Mouse (Mus musculus) MEL (cell line): ENCODE measurements around the gene Zbtb20. TPM values are rescaled to one million over a fixed set of nuclear protein-coding genes. Genes with fewer than 3 reads are reported as not detected.

ENCODE experiments used
- DNase-seq: peaks from one replicate; pipeline ENCODE4 v3.0.0; 2011; ENCODE audit warnings: low read depth, low spot score
- H3K27ac ChIP-seq: 2 replicates; pipeline ENCODE4 v1.5.1; 2012; ENCODE audit warnings: low read depth, mild to moderate bottlenecking, control low read depth, low read length, moderate library complexity; ENCODE audit not compliant: control insufficient read depth
- H3K27me3 ChIP-seq, 2 experiments: fragments of 150-350 bp in 1 of 2; sonication (generic) in 1 of 2; 2 replicates each; pipeline ENCODE4 v1.6.1; 2012; ENCODE audit warnings: low read length in 2 of 2, mild to moderate bottlenecking in 2 of 2, improper control_type of control experiment in 1 of 2, moderate library complexity in 1 of 2; ENCODE audit not compliant: insufficient read depth in 2 of 2, control insufficient read depth in 1 of 2
- H3K36me3 ChIP-seq, 2 experiments: 2 replicates each; pipeline ENCODE4 v1.6.1; 2012 to 2014; ENCODE audit warnings: low read length in 2 of 2, improper control_type of control experiment in 1 of 2, inconsistent platforms in 1 of 2, mild to moderate bottlenecking in 1 of 2; ENCODE audit not compliant: insufficient read depth in 2 of 2, control insufficient read depth in 1 of 2
- H3K4me1 ChIP-seq, 2 experiments: fragments of 150-350 bp in 1 of 2; sonication (generic) in 1 of 2; 2 replicates each; pipeline ENCODE4 v1.6.1; 2012; ENCODE audit warnings: low read length in 2 of 2, improper control_type of control experiment in 1 of 2, mild to moderate bottlenecking in 1 of 2; ENCODE audit not compliant: insufficient read depth in 2 of 2, control insufficient read depth in 1 of 2
- H3K4me3 ChIP-seq, 2 experiments: fragments of 150-350 bp in 1 of 2; sonication (generic) in 1 of 2; 2 replicates each; pipeline ENCODE4 v1.5.1; 2012; ENCODE audit warnings: low read depth in 2 of 2, low read length in 2 of 2, mild to moderate bottlenecking in 2 of 2, moderate library complexity in 2 of 2, control low read depth in 1 of 2, improper control_type of control experiment in 1 of 2; ENCODE audit not compliant: control insufficient read depth in 1 of 2, insufficient read depth in 1 of 2
- H3K79me2 ChIP-seq: 2 replicates; pipeline ENCODE4 v1.6.1; 2012; ENCODE audit warnings: mild to moderate bottlenecking, low read length, moderate library complexity; ENCODE audit not compliant: control insufficient read depth, poor library complexity, insufficient read depth
- H3K9ac ChIP-seq: 2 replicates; pipeline ENCODE4 v1.6.1; 2012; ENCODE audit warnings: low read depth, mild to moderate bottlenecking, control low read depth, low read length, moderate library complexity; ENCODE audit not compliant: control insufficient read depth, poor library complexity, severe bottlenecking
- H3K9me3 ChIP-seq: fragments of 150-350 bp; sonication (generic); replicated peaks from 2 replicates; pipeline ENCODE4 v1.6.1; 2012; ENCODE audit warnings: mild to moderate bottlenecking, low read length, improper control_type of control experiment, moderate library complexity; ENCODE audit not compliant: insufficient read depth
- E2F4 ChIP-seq: IDR thresholded peaks from 2 replicates; pipeline ENCODE4 v1.6.1; 2011; ENCODE audit warnings: low read depth, low read length, improper control_type of control experiment, borderline replicate concordance
- ELF1 ChIP-seq: IDR thresholded peaks from 2 replicates; pipeline ENCODE4 v1.6.1; 2014; ENCODE audit warnings: low read depth, mild to moderate bottlenecking, inconsistent platforms, low read length, improper control_type of control experiment, moderate library complexity
- ETS1 ChIP-seq: IDR thresholded peaks from 2 replicates; pipeline ENCODE4 v1.6.1; 2012; ENCODE audit warnings: low read depth, mild to moderate bottlenecking, inconsistent platforms, low read length, improper control_type of control experiment, moderate library complexity
- HCFC1 ChIP-seq: IDR thresholded peaks from 2 replicates; pipeline ENCODE4 v1.6.1; 2012; ENCODE audit warnings: low read depth, mild to moderate bottlenecking, inconsistent platforms, low read length, improper control_type of control experiment, moderate library complexity
- KAT2A ChIP-seq: conservative IDR thresholded peaks from 2 replicates; pipeline ENCODE4 v1.6.1; 2012; ENCODE audit warnings: low read depth, low read length, improper control_type of control experiment, inconsistent platforms
- MEF2A ChIP-seq: IDR thresholded peaks from 2 replicates; pipeline ENCODE4 v1.6.1; 2014; ENCODE audit warnings: low read depth, mild to moderate bottlenecking, inconsistent platforms, low read length, improper control_type of control experiment; ENCODE audit not compliant: poor library complexity, insufficient replicate concordance, severe bottlenecking; ENCODE audit errors: extremely low read depth
- MXI1 ChIP-seq: IDR thresholded peaks from 2 replicates; pipeline ENCODE4 v1.6.1; 2011; ENCODE audit warnings: mild to moderate bottlenecking, low read depth, low read length, improper control_type of control experiment
- NELFE ChIP-seq: IDR thresholded peaks from 2 replicates; pipeline ENCODE4 v1.6.1; 2011; ENCODE audit warnings: low read depth, low read length, improper control_type of control experiment
- POLR2AphosphoS5 ChIP-seq: IDR thresholded peaks from 2 replicates; pipeline ENCODE4 v1.6.1; 2012; ENCODE audit warnings: low read depth, borderline replicate concordance, mild to moderate bottlenecking, inconsistent platforms, low read length, moderate library complexity, mixed read lengths
- SMC3 ChIP-seq: IDR thresholded peaks from 2 replicates; pipeline ENCODE4 v1.6.1; 2011; ENCODE audit warnings: low read depth, low read length, improper control_type of control experiment
- TAL1 ChIP-seq: IDR thresholded peaks from 2 replicates; pipeline ENCODE4 v1.6.1; 2012; ENCODE audit warnings: mild to moderate bottlenecking, inconsistent platforms, low read length, moderate library complexity, mixed read lengths
- UBTF ChIP-seq: IDR thresholded peaks from 2 replicates; pipeline ENCODE4 v1.6.1; 2012; ENCODE audit warnings: low read depth, mild to moderate bottlenecking, inconsistent platforms, low read length, improper control_type of control experiment, moderate library complexity, borderline replicate concordance; ENCODE audit not compliant: insufficient read depth
- USF1 ChIP-seq: IDR thresholded peaks from 2 replicates; pipeline ENCODE4 v1.6.1; 2014; ENCODE audit warnings: low read depth, mild to moderate bottlenecking, inconsistent platforms, low read length, improper control_type of control experiment, moderate library complexity
- ZKSCAN1 ChIP-seq: IDR thresholded peaks from 2 replicates; pipeline ENCODE4 v1.6.1; 2012; ENCODE audit warnings: low read depth, mild to moderate bottlenecking, inconsistent platforms, low read length, improper control_type of control experiment, moderate library complexity
- ZNF384 ChIP-seq: IDR thresholded peaks from 2 replicates; pipeline ENCODE4 v1.6.1; 2012; ENCODE audit warnings: low read depth, mild to moderate bottlenecking, inconsistent platforms, low read length, improper control_type of control experiment
- polyA plus RNA-seq, 2 experiments: library from polyadenylated mRNA; stranded (reverse) in 1 of 2; unstranded in 1 of 2; fragments of >175 nt in 1 of 2; fragments of >200 nt in 1 of 2; gene quantifications; 2 replicates each; pipeline versions ENCODE4 v1.2.1 to v1.2.4; 2012; ENCODE audit warnings: low replicate concordance in 2 of 2, low read depth in 1 of 2; ENCODE audit not compliant: insufficient read length in 2 of 2, insufficient read depth in 1 of 2, missing spikeins in 1 of 2
- total RNA-seq: library from RNA; depleted of rRNA; stranded (reverse); fragments of 300-350 nt; gene quantifications from 2 replicates; pipeline ENCODE4 v1.2.3, GENCODE M21; 2012

The Zbtb20 gene
- total and polyA plus RNA-seq, 3 experiments = 0.17 to 0.27 TPM; not detected in 1

- TF ChIP-seq ZNF384 (no peak), ETS1 (no peak), MXI1 (no peak), POLR2AphosphoS5 (no peak)
These were observed 9.9 kb downstream of the Zbtb20 start (continued) for GRCm38 (mm10) chr16:42885538-42885937.

GRCm38 (mm10) chr16:42885964-42886363, 10.3 kb downstream of the Zbtb20 start:
- peaks cover 0 to 2% of the 10 kb centered on the region in 2 experiments; a peak in 1 of 4 replicates for H3K36me3 ChIP-seq
- H3K4me1 ChIP-seq = no peaks in the 10 kb centered on the region
- H3K9me3 ChIP-seq = no peaks in the 10 kb centered on the region
- H3K27ac ChIP-seq = no peak overlapping the region
- DNase-seq = no peak
- no peak for TF ChIP-seq ZKSCAN1
- TF ChIP-seq NELFE = no peak
- no peak for TF ChIP-seq ELF1
- TF ChIP-seq MEF2A = no peak
- TF ChIP-seq E2F4 = no peak
- no peak for TF ChIP-seq HCFC1
- TF ChIP-seq SMC3 = no peak
- TF ChIP-seq KAT2A = no peak
- no peak for TF ChIP-seq TAL1
- no peak for TF ChIP-seq ETS1
- no peaks in the 10 kb centered on the region for H3K79me2 ChIP-seq
- H3K4me3 ChIP-seq = no peak overlapping the region
- H3K27me3 ChIP-seq = no peaks in the 10 kb centered on the region
- H3K9ac ChIP-seq = no peak overlapping the region

- Histone ChIP-seq H3K9me3 (no peaks in the 10 kb centered on the region), H3K36me3 (peaks cover 0 to 5% of the 10 kb centered on the region in 2 experiments; a peak in 2 of 4 replicates), H3K4me3 (peak overlapping the region; percentile 40 to 47; a peak in 2 of 4 replicates), H3K27ac (no peak overlapping the region), H3K4me1 (peaks cover 2 to 3% of the 10 kb centered on the region in 2 experiments; a peak in 3 of 4 replicates), H3K79me2 (no peaks in the 10 kb centered on the region), H3K27me3 (no peaks in the 10 kb centered on the region), H3K9ac (no peak overlapping the region)
- TF ChIP-seq UBTF (no peak), ZNF384 (no peak), USF1 (peak; percentile 51; the same call in 1 of the 2 replicates), HCFC1 (peak; percentile 89)
- DNase-seq = peak; percentile 58
These were observed 21.5 kb downstream of the Zbtb20 start for GRCm38 (mm10) chr16:42897125-42897693.
